Mouse (Mus musculus) embryo, embryonic 10 days (tissue): ENCODE results near the gene Ssu72.
"Not testable (repeated sequence)": the region's sequence is repeated elsewhere in the genome, so short reads cannot be mapped to it uniquely, and the experiment has no call there.

Source experiments
- DNase-seq: peaks from one replicate; pipeline ENCODE4 v3.0.0-alpha.2; 2015; ENCODE audit warnings: low spot score

Gene Ssu72

GRCm38 (mm10) chr4:155704721-155705591 lies at the start of gene Ssu72:
Gene Ssu72 (plus strand): TSS chr4:155704800.
- DNase-seq = peak; percentile 98

GRCm38 (mm10) chr4:155656214-155656751 lies 48.3 kb upstream of the Ssu72 start:
- DNase-seq = no peak

DNA sequence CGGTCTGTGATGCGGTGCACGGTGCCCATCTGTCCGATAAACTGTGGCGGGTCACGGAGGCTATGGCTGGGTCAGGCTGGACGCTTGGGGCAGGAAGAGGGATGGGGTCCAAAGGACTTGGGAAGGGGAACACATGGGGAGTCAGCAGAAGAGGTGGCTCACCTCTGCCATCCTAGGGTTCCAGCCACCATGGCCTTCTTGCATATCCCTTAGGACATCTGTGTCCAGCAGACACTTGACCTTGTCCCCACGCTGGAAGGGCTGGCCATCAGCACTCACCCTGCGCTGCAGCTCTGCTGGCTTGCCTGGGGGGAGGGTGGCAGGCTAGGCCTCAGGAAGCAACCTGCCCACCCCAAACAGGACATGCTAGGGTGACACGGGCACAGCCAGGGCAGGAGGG lies 45.6 kb upstream of the Ssu72 start:
- DNase-seq = no peak

DNA sequence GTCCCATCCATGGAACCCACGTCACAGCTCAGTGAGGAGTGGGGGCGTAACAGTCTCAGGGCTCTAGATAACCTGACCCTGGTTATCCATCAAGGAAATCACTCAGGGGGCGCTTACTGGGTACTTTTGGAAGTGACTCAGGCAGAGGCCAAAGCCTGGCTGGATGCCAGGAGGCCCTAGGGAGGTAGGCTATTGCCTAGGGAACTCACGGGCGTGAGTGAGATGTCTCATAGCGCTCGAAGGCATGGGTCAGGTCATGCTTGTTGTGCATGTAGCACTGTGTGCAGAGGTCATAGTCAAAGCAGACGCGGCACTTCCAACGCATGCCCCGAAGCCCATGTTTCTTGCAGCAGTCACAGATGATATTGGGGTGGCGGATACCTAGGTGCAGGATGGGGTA lies 44.0 kb upstream of the Ssu72 start:
- no peak for DNase-seq

DNA sequence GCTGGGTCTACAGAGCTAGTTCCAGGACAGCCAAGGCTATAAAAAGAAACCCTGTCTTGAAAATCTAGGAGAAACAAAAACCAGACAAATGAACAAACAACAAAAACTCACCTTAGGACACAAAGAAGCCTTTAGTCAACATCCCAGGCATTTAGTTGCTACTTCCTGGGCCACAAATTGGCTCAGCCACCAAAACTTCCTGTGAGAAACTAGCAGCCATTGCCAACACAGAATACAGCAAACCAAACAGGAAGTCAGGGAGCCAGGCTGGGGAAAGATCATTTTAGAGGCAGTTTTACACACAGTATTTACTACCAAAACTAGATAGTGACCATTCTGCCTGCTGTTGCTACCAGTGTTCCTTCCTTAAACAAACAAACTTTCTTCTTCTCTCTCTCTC lies 37.7 kb upstream of the Ssu72 start:
- DNase-seq = no peak

DNA sequence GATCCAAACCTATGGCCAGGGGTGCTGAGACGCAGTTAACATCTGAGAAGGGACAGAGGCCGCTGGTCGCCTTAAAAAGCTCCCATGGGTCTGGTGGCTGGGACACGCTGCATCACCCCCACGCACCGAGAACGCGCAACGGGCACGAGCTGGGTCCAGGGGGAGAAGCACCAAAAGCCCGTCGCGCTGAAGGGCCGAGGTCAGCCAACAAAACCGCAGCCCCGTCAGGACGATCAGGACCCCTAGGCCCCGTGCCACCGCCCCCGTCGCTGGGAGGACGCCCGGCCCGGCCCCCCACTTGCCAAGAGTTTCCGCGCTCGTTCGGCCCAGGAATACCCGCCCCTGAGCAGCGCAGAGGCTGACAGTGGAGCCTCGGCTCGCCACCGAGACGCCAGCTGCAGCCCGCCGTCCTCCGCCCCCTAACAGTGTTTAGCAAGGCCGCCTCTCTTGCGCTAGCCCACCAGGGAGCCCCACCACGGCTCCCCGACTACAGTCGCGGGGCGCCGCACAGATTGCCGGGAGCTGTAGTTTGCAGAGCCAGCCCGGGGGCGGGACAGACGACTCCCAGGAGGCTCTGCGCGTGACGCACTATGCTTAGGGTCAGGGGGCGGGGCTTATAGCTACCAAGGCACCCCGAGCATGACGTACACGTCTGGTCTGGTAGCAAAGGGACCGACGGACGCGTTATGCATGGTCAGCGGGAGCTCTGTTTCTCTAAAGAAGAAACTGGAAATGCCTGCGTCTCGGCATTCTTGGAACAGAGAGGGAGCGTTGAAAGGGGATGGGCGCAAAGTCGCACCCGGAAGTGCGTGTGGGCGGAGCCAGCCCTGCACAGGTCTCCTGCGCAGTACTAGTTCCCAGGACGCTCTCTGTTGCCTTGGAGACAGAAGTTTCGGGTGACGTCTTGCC lies 35.7 kb upstream of the Ssu72 start, which contains the start of gene Mib2:
Gene Mib2, minus strand, starts transcription at position 510 of the 909 bp plus-strand sequence.
- peak; percentile 97 for DNase-seq

DNA sequence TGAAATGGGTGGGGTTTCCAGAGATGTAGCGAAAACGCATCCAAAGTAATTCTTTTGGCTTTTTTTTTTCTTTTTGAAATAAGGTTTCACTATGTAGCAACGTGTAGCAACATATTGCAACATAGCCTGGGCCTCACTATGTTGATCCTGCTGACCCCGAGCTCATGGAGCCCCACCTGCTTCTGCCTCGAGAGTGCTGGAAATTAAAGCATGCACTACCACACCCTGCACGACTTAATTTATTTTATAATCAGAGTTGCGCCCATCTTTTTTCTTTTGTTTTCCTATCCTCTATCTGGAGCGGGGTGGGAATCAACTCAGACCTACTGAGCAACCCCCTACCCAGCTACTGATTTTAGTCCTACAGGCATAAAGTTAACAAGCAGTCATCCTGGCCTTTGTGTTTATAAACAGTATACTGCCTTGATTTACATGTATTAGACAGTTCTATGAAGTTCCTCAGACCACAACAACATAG lies 35.0 kb upstream of the Ssu72 start:
- DNase-seq = no peak

GRCm38 (mm10) chr4:155670236-155670635 lies 34.4 kb upstream of the Ssu72 start:
- not testable (repeated sequence) for DNase-seq

DNA sequence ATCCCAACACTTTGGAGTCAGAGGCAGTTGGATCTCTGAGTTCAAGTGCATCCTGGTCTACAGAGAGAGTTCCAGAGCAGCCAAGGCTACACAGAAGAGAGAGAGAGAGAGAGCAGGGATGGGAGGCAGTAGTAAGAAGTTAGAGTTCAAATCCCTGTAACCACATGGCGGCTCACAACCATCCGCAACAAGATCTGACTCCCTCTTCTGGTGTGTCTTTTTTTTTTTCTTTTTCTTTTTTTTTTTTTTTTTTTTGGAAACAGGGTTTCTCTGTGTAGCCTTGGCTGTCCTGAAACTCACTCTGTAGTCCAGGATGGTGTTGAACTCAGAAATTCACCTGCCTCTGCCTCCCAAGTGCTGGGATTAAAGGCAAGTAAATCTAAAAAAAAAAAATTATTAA lies 32.5 kb upstream of the Ssu72 start:
- DNase-seq = no peak

DNA sequence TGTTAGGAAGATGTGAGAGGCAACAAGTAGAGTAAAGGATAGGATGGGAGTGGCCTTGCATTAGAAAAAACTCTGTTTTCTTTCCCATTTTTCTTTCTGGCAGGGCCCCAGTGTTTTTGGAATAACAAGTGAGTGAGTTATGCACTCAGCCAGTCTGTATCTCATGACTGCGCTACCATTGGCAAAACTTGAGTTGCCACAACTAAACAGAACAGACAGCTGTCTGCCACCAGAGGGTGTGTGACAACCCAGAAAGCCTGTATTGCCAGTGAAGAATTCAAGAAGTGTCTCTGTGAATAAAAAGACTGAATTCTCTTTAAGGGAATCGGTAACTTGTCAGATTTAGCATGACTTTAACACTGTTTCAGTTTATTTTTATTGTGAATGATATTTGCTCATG lies 28.6 kb upstream of the Ssu72 start:
- no peak for DNase-seq

- DNase-seq = not testable (repeated sequence)
Observed at GRCm38 (mm10) chr4:155683670-155684277, 20.8 kb upstream of the Ssu72 start.

DNA sequence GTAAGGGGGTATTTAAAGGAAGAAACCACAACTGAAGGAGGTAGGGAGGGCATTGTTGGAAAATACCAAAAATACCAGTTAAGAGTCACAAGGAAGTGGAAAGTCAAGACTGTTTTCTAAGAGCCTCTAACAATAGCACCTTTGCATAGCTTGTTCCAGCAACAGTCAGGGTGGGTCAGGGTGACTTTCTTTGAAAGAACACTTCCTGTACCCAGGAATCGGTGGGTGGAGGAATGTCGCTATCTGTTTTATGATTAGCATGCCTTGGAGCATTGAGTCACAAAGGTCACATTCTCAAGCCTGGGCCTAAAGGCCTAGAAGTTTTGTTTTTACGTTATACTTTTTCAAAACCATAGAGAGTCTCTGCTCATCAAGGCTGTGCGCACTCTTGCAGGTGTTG lies 16.8 kb upstream of the Ssu72 start:
- DNase-seq = not testable (repeated sequence)

- no peak for DNase-seq
Observed at GRCm38 (mm10) chr4:155690571-155691375, 13.8 kb upstream of the Ssu72 start.

DNA sequence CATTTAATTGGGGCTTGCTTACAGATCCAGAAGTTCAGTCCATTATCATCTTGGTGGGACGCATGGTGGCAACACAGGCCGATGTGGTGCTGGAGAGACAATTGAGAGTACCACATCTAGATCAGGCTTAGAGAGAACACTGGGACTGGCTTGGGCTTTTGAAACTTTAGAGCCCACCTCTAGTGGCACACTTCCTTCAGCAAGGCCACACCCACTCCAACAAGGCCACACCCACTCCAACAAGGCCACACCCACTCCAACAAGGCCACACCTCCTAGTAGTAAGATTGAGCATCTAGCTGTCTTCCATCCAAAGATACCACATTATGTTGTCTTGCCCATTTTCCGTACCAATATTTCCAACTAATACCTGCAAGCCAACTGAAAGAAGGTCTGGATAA lies 12.2 kb upstream of the Ssu72 start:
- DNase-seq = no peak

GRCm38 (mm10) chr4:155694111-155694481 lies 10.5 kb upstream of the Ssu72 start, which contains the start of gene Fndc10:
Gene Fndc10 (plus strand): TSS chr4:155694342.
- DNase-seq = peak; percentile 74

GRCm38 (mm10) chr4:155694482-155695401 lies 9.9 kb upstream of the Ssu72 start:
- peak; percentile 61 for DNase-seq

DNA sequence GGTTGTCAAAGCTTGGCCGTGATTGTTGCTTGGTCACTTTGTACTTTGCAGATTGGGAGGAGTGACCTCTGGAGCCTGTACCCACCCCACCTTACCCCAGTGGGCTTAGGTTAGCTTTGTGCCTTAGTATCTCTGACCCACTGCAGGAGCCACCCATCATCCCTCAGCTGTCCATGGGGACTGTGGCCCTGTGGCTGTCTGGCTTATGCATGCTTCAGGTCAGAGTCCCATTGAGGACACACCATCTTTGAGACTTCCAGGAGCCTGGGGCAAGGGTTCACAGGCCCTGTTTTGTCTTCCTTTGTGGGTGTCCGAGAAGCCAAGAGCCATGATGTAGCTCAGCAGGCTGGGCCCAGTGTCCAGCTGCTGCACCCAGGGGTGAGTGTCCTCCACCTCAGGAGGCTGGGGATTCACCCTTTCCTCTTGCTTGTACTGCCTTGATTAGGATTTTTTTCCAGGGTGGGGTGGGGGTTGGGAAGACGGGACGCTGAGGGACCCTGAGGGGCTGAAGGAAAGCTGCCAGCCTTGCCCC lies 9.0 kb upstream of the Ssu72 start:
- no peak for DNase-seq

DNA sequence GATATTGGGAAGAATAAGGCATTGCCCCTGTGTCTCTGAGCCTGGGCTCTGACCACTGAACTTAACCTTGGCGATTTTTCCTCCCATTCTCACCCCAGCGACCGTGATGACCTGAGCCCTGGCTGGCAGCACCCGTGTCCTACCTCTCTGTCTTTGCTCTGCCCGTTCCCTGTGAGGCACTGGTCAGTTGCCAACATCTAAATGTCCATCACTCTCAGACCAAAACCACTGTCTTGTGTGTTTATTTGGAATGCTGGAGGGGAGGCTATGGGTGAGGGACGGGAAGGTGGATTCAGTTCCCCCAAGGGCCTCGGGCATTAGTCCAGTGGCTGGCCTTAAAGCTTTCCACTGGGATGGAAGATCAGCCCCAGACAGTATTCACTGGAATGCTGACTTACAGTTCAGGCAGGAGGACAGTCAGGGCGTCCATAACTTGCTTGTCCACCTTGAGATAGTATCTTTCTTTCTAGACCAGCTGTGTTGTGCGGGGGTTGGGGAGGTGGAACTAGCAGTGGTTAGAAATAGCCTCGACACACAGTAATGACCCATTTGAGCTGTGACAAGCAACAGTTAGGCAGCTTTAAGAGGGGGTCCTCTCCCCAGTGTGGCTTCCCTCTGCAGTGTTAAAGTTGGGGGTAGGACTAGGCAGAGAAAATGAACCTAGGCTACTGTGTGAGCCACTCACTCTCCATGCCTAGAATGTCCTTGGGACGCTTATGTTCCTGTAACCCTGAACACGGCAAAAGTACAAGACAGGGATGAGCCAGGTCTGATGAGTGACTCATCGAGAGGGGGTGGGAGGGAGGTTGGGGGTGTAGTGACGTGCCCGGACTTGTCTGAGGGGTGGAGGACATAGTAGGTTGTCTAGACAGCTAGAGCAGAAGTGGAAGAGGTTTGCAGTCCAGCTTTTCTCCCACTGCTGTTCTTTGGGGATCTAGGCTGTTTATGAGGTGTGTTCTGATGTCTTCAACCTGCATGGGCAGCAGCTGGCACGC lies 8.0 kb upstream of the Ssu72 start:
- no peak for DNase-seq
